Mouse (Mus musculus) G1E (cell line): ENCODE measurements around the gene Uspl1. TPM values are rescaled to one million over a fixed set of nuclear protein-coding genes. Genes with fewer than 3 reads are reported as not detected.

Experiments
- ATAC-seq: 2 replicates; pipeline ENCODE4 v1.8.0; 2016; ENCODE audit warnings: mild to moderate bottlenecking; ENCODE audit not compliant: insufficient number of reproducible peaks, poor library complexity, low FRiP score, severe bottlenecking; ENCODE audit errors: extremely low read depth
- DNase-seq: peaks from one replicate; pipeline ENCODE4 v3.0.0; 2012; ENCODE audit warnings: low spot score
- H3K27me3 ChIP-seq: 2 replicates; pipeline ENCODE4 v1.6.1; 2012; ENCODE audit warnings: mild to moderate bottlenecking, low read length, inconsistent platforms; ENCODE audit not compliant: insufficient read depth
- H3K36me3 ChIP-seq: replicated peaks from 2 replicates; pipeline ENCODE3; 2012; ENCODE audit warnings: mild to moderate bottlenecking, inconsistent platforms
- H3K4me1 ChIP-seq: 2 replicates; pipeline ENCODE4 v1.6.1; 2012; ENCODE audit warnings: low read depth, low read length, inconsistent platforms, mixed read lengths; ENCODE audit not compliant: insufficient read depth
- H3K4me3 ChIP-seq: 2 replicates; pipeline ENCODE4 v1.5.1; 2012; ENCODE audit warnings: low read depth, mild to moderate bottlenecking, inconsistent platforms, low read length, moderate library complexity, mixed read lengths
- H3K9me3 ChIP-seq: replicated peaks from 2 replicates; pipeline ENCODE4 v1.6.1; 2012; ENCODE audit warnings: inconsistent platforms
- CTCF ChIP-seq: IDR thresholded peaks from 2 replicates; pipeline ENCODE4 v1.5.1; 2012; ENCODE audit warnings: low read depth, low read length, inconsistent platforms, mixed read lengths
- GATA1 ChIP-seq: IDR thresholded peaks from 2 replicates; pipeline ENCODE4 v1.6.1; 2012; ENCODE audit warnings: borderline replicate concordance, low read length, inconsistent platforms, mixed read lengths
- GATA2 ChIP-seq: IDR thresholded peaks from 2 replicates; pipeline ENCODE4 v1.6.1; 2012; ENCODE audit warnings: low read depth, low read length, inconsistent platforms, borderline replicate concordance
- POLR2AphosphoS5 ChIP-seq: IDR thresholded peaks from 2 replicates; pipeline ENCODE4 v1.6.1; 2012; ENCODE audit warnings: low read depth, low read length, inconsistent platforms; ENCODE audit not compliant: insufficient replicate concordance
- TAL1 ChIP-seq: conservative IDR thresholded peaks from 2 replicates; pipeline ENCODE4 v1.6.1; 2012; ENCODE audit warnings: low read depth, low read length, inconsistent platforms, mixed read lengths
- polyA plus RNA-seq: library from polyadenylated mRNA; stranded (reverse); fragments of >175 nt; gene quantifications from 2 replicates; pipeline ENCODE4 v1.2.3, GENCODE M21; 2012
- total RNA-seq, 2 experiments: library from RNA; stranded (forward) in 1 of 2; stranded (reverse) in 1 of 2; fragments of 200-1000 nt in 1 of 2; fragments of >200 nt in 1 of 2; fragmentation: Nextera tagmentation in 1 of 2; gene quantifications; 2 replicates each; pipeline ENCODE4 v1.2.3; 2014 to 2017

Uspl1 gene
- total and polyA plus RNA-seq, 3 experiments = 4.9 to 115 (median 69.2) TPM

DNA sequence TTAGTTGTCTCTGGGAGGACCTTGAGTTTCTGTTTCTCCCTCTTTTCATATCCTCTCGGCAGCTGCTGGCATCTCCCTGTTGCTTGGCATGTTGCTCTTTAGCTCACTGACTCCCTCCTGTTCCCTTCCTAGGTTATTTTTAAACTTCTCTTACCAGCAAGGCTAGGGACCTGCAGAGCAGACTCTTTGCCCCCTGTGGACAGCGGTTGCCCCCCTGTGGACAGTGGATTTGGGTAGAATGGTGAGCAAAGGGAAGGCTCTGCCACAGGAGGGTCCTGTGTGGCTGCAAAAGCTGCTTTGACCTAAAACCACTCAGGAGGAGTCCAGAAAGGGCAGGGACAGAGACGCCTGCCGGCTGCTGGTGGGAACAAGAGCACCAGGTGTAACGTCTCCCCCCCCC lies 58.9 kb downstream of the Uspl1 start:
- H3K9me3 ChIP-seq = peaks cover 18% of the 10 kb centered on the region
- TF ChIP-seq GATA1 (no peak), POLR2AphosphoS5 (no peak), TAL1 (no peak)
- no peaks in the 10 kb centered on the region for H3K27me3 ChIP-seq
- peaks cover 34% of the 10 kb centered on the region for H3K4me1 ChIP-seq
- H3K4me3 ChIP-seq = no peak overlapping the region
- H3K36me3 ChIP-seq = no peaks in the 10 kb centered on the region
- ATAC-seq (no peak), DNase-seq (no peak)

DNA sequence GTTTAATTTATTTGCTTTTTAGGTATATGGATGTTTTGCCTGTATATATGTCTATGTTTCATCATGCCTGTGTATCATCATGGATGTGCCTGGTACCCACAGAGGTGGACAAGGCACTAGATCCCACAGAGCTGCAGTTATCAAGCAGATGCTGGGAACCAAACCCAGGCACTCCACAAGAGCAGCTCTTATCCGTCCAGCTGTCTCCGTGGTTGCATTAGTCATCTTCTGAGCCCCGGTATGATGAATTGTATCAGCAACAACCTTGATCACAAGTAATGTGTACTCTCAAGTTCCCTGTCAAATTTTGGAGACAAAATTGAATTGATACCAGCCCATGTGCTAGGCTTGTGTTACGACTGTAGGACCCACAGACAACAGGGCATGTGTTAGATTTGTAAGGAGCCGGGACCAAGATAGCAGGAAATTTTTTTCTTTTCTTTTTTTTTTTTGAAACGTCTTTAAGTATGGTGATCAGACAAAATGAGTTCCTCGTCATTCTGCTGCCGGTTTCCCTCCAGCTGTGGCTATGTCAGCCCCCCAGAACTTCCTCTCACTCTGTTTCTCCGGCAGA lies 61.3 kb downstream of the Uspl1 start:
- TF ChIP-seq CTCF = no peak
- DNase-seq = peak; percentile 9
- Histone ChIP-seq H3K9me3 (peaks cover 18% of the 10 kb centered on the region), H3K27me3 (no peaks in the 10 kb centered on the region), H3K36me3 (no peaks in the 10 kb centered on the region), H3K4me1 (peaks cover 36% of the 10 kb centered on the region), H3K4me3 (peak overlapping the region; percentile 68)
- peak; percentile 4; the same call in 1 of the 2 replicates for ATAC-seq

DNA sequence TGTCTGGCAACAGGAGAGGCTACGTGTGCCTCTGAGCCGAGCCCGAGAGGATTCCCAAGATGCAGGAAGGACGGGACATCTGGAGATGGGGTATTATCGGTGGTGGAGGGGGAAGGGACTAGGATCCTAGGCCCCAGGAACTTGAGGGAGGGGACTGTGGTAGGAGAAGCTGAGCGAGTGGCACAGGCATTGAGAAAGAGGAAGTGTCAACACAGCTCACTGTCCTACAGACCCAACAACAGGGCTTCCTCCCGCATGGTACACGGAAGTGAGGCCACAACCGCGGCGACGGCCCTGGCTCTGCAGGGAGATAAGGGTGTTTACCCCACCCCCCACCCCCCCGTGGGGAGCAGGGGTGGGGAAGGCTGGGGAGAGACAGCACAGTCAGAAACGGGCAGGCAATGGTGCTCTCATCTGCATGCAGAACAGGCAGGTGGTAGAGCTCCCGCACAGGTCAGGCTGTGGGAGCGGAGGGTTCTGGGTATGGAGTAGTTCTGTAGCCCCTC lies 61.9 kb downstream of the Uspl1 start:
- TF ChIP-seq GATA1 (no peak), POLR2AphosphoS5 (no peak), GATA2 (no peak; the same call in 1 of the 2 replicates), TAL1 (no peak; the same call in 1 of the 2 replicates), CTCF (no peak)
- Histone ChIP-seq H3K36me3 (no peaks in the 10 kb centered on the region), H3K4me1 (peaks cover 36% of the 10 kb centered on the region), H3K9me3 (peaks cover 16% of the 10 kb centered on the region), H3K4me3 (peak overlapping the region; percentile 68), H3K27me3 (no peaks in the 10 kb centered on the region)
- ATAC-seq (peak; percentile 97), DNase-seq (peak; percentile 98)

DNA sequence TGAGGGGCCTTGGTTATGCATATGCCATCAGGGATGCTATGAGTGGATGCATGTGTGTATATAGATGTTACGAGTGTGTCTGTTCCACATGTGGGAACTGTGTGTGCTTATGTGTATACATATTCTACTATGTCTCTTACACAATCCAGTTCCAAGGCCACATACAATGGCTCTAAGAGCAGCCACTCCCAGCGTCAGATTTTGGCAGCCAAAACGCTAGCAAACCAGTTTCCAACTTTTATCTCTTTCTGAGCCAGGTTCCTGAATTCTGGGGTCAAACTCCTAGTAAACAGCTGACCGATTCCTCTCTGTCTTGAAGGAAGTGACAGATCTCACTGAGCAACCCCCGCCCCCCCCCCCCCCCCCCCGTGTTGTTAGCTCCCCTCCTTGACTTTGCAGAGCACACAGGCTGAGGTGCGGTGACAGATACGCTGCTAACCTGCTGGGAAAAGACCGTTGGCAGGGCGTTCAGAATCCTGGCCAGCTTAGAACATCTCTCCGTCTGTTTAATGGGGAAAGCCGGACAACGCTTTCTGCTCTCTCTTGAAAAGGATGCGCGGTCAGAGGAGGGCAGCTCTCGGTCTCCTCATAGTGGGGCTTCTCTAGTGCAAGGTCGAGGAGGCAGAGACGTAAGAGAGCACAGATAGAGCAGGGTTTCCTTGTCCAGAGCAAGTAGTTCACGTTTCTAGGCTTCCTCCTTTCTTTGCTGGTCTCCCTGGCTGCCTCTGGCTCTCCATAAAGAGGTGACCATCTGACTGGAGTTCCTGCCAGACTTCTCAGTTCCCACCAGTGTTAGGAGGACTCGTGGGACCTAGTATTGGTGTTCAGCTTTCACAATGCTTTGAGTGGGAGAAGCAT lies 63.1 kb downstream of the Uspl1 start:
- Histone ChIP-seq H3K9me3 (peaks cover 7% of the 10 kb centered on the region), H3K27me3 (no peaks in the 10 kb centered on the region), H3K36me3 (no peaks in the 10 kb centered on the region), H3K4me3 (no peak overlapping the region; the same call in 1 of the 2 replicates), H3K4me1 (peaks cover 37% of the 10 kb centered on the region)
- ATAC-seq (no peak), DNase-seq (no peak)
- TF ChIP-seq TAL1 (no peak), POLR2AphosphoS5 (no peak), GATA1 (no peak), GATA2 (no peak), CTCF (no peak)

DNA sequence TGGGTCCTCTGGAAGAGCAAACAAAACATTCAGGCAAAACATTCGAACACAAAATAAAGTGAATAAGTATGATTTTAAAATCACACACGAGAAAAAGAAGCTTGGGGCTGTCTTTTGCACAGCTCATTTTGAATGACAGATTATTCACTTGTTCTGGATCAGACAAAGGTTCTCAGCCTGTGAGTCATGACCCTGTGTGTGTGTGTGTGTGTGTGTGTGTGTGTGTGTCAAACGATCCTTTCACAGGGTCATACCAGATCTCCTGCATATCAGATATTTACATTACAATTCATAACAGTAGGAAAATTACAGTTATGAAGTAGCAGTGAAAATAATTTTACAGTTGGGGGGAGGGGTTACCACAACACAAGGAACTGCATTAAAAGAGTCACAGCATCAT lies 68.2 kb downstream of the Uspl1 start:
- H3K9me3 ChIP-seq = no peaks in the 10 kb centered on the region
- H3K4me1 ChIP-seq = peaks cover 19% of the 10 kb centered on the region
- no peaks in the 10 kb centered on the region for H3K27me3 ChIP-seq
- no peak for ATAC-seq
- no peak overlapping the region for H3K4me3 ChIP-seq
- H3K36me3 ChIP-seq = no peaks in the 10 kb centered on the region
- TF ChIP-seq TAL1 = no peak
- no peak for TF ChIP-seq CTCF
- no peak for TF ChIP-seq GATA2
- no peak for TF ChIP-seq POLR2AphosphoS5
- no peak for TF ChIP-seq GATA1
- DNase-seq = no peak

DNA sequence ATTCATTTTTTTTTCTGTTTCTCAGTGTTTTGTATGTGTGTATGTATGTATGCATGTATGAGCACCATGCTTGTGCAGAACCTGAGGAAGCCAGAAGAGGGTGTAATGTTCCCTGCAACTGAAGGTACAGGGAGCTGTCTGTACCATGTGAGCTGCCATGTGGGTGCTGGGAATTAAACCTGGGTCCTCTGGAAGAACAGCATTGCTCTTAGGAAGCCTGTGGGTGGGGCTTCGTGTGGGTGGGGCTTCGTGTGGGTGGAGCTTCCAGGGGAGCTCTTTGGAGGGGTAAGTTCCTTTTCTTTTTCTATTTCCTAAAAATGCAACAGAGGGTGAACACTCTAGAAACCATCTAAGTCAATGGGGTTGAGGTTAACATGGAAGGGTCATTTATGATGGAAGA lies 69.3 kb downstream of the Uspl1 start:
- ATAC-seq = no peak
- H3K36me3 ChIP-seq = no peaks in the 10 kb centered on the region
- DNase-seq = no peak
- H3K27me3 ChIP-seq = peaks cover 5% of the 10 kb centered on the region; the same call in 1 of the 2 replicates
- no peak overlapping the region for H3K4me3 ChIP-seq
- TF ChIP-seq GATA1 (no peak), POLR2AphosphoS5 (no peak), TAL1 (no peak), GATA2 (no peak), CTCF (no peak)
- H3K9me3 ChIP-seq = no peaks in the 10 kb centered on the region
- H3K4me1 ChIP-seq = peaks cover 18% of the 10 kb centered on the region
